Mouse (Mus musculus): Measurements from ENCODE around the gene Mnt. TPM values are rescaled to one million over a fixed set of nuclear protein-coding genes. Genes with fewer than 3 reads are reported as not detected.
"Not testable (repeated sequence)": the region's sequence is repeated elsewhere in the genome, so short reads cannot be mapped to it uniquely, and the experiment has no call there.

The Mnt gene
- polyA plus RNA-seq (2012; rRNA removed): 7.9 and 14.8 TPM in 2 replicates

DNA sequence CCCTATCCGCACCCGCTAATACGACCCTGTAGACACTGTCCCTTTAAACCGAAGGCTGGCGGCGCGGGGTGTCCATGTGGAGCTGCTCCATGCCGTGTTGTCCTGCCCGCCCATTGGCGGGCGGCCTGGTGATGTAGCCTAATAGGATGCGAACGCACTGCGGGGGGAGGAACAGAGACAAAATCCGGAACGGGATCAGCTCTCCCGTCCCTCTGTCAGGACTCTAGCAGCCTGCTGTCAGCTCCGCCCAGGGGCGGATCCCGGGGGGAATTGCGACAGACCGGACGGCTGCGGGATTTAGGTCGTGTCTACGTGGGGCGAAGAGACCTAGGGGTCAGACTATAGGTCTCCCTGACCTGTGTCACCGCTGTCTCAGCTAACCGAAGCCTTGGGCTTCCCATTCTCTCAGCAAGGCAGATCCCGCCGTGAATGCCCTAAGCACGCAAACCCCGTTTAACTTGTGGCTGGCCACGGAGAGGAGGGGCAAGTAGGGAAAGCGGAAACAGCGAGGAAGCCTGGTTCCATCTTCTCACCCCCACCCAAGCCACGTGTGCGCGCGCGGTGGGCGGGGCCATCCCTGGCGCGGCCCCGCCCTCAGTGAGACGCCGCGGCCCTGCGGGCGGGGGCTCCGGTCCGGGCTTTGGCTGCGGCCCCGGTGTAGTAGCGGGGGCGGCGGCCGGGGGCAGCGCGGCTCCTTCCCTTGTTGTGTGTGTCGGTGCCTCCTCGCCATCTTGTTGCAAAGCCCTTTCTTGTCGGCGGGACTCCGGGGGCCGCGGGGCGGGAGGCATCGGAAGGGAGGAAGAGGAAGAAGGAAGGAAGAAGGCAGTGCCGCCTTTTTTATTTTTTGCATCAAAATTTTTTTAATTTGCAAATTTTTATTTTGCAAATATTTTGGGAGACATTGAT, at the start of gene Mnt:
Gene Mnt (plus strand): TSS at position 665 of the 906 bp plus-strand sequence.
- DNase-seq (ENCODE audit: low spot score): peak; percentile 97

DNA sequence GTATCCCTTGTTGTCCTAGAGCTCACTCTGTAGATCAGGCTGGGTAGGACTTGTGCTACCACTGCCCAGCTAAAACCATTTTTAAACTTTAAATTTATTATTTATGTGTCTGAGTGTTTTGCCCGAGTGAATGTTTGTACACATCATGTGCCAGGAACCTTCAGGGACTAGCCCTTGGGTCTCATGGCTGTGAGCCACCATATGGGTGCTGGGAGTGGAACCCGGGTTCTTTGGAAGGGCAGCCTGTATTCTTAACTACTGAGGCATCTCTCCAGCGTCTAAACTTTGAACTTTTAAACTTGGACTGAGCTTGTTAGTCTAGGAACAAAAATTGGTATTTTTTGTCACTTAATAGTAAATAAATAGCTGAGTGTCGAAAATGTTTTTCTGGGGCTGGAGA, 37.8 kb upstream of the Mnt start:
- DNase-seq (ENCODE audit: low spot score): no peak

DNA sequence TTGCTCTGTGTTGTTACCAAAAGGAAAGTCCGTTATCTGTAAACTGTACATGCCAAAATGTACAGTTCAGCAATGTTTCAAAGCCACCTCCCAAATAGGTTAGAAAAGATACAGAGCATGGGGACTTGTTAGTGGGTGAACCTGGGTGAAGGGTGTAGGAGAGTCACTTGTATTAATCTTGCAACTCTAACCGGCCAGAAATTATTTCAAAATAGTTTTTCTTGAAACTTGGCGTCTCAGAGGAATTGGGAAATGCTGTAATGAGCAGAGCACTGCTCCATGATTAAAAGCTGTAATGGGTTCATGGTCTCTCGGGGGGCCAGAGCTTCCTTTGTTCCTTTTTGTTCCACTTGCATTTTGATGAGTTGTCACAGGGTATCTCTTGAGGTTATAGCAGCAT, 30.1 kb upstream of the Mnt start:
- no peak for DNase-seq (ENCODE audit: low spot score)

DNA sequence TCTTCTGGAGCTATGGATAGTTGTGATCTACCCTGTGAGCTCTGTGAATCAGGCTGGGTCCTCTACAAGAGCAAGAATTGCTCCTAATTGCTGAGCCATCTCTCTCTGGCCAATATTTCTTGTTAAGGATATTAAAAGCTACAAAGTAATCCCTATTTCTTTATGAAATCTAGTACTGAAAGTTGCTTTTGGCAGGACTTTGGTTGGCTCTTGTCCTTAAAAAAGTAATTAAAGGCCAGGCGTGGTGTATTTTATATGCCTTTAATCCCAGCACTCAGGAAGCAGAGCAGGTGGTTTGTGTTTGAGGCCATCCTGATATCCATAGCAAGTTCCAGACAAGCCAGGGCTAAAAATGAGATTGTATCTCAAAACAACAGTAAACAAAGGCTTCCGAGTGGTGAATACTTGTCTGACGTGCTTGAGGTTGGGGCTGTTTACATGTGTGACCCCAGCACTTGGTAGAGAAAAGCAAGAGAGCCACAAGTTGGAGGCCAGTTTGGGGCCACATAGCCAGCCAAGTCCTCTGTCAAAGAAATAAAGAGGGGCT, 26.6 kb upstream of the Mnt start:
- no peak for DNase-seq (ENCODE audit: low spot score)

DNA sequence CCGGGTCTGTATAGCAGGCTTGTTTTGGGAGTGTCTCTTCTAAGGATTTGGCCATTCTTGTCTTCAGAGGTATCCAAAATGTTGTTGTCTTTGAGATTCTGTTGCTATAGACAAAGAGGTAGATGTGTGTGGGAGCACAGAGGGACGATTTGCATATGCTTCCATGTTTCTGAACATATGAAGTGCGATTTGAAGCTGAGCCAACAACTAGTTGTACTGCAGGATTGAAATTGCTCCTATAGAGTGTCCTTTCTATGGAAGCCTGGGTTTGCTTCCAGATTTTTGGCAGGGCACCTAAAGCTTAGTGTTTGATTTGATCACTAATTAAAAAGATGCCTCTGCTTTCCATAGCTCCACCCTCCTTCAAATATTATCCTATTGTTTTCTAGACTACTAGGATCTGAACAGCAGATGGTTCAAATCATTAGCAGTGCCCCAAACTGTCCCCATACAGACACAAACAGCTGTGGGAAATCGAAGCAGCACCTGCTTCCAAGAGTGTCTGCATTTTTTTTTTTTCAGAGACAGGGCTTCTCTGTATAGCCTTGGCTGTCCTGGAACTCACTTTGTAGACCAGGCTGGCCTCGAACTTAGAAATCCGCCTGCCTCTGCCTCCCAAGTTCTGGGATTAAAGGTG, 23.4 kb upstream of the Mnt start:
- no peak for DNase-seq (ENCODE audit: low spot score)

DNA sequence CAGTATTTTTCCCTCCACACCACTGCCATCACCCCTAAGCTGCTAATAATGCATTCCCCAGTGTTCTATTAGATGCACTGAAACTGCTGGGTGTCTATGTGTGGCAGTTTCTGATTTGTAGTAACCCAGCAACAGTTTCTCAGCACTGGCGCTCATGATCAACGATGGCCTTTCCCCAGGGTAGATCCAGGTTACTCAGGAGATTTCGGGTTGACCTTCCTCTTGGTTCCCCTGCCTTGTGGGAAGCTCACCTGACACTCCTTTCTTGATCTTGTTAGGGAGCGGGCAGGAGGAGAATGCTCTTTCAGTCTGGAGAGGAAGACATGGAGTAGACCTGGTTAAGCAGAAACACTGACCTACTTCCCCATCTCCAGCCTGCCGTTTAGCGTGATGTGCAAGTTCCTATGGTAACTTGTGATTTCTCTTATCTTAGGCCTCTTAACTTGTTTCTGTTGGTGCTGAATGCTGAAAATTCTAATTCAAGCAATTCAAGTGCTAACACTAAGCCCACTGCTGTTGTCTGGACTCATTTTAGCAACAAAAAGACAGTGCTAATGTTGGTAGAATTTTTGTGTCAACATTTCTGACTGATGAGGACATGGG, 22.4 kb upstream of the Mnt start:
- no peak for DNase-seq (ENCODE audit: low spot score)

DNA sequence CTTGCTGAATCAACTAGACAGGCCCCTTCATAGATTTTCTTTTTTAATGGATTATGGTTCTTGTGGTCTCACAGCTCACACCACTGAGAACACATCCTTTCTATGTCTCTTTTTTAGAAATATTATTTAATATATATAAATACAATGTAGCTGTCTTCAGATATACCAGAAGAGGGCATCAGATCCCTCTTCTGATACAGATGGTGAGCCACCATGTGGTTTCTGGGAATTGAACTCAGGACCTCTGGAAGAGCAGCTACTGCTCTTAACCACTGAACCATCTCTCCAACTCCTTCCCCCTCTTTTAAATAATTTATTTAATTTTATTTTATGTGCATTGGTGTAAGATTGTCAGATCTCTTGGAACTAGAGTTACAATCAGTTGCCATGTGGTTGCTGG, 20.6 kb upstream of the Mnt start:
- no peak for DNase-seq (ENCODE audit: low spot score)

DNA sequence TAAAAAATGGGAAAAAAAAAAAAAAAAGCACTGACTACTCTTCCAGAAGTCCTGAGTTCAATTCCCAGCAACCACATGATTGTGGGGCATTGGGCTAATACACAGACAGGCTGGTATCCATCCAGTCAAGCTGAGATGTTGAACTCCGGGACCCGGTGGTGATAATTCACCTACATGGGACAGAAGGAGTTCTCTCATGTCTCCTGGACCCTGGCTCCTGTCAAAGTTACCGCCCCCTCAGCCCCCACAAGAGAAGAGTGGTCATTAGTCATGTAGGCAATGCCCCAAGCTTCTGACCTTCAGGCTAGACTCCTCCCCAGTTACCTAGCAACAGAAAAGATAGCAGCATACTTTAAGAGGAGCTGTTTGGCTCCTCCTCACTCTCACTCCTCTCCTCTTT, 19.7 kb upstream of the Mnt start:
- DNase-seq (ENCODE audit: low spot score): not testable (repeated sequence)

DNA sequence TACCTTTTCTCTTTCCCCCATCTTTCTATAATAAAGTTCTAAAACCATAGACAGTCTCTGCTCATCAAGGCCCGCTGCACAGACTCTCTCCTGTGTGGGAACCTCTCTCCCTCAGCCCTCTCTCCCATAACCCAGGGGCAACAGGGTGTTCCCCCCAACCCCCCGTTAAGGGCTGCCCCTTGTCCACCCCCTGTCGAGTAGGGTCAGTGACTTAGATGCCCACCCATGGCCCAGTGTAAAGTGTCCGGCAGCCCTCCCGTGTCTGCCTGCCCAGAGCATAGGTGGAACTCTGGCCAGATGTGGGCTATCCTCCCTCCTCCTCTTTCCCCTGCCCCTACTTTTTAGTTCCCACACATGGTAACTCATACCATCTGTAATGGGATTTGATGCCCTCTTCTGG, 19.2 kb upstream of the Mnt start:
- no peak for DNase-seq (ENCODE audit: low spot score)

DNA sequence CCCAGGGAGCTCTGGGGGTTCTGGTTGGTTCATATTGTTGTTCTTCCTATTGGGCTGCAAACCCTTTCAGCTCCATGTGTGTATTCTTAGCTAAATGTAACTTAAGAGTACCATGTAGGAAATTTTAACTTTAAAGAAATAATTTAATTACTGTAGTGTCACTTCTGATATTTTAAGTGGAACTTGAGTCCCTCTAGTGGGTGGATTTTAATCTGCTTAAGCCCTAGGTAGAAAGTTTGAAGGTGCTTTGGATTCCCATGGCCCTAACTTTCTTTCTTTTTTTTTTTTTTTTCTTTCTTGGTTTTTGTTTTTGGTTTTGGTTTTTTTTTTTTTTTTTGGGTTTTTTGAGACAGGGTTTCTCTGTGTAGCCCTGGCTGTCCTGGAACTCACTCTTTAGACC, 14.9 kb upstream of the Mnt start:
- no peak for DNase-seq (ENCODE audit: low spot score)

DNA sequence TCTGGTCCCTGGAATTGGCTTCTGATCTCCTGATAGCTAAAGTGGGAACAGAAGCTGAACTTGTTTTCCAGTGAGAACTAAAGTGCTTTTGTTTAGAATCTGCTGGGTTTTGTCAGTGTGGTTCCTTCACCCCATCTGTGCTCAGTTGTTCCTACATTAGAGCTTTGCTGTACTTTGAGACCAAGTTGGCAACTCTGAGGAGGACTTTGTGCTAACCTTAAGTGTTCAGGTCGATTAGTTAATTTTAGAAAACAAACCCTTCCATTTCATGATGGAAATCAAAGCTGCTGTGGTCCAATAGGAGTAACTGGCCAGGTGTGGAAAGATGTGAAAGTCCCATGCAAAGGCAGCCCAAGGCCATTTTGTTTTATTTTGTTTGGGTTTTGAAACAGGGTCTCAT, 9.8 kb upstream of the Mnt start:
- no peak for DNase-seq (ENCODE audit: low spot score)

DNA sequence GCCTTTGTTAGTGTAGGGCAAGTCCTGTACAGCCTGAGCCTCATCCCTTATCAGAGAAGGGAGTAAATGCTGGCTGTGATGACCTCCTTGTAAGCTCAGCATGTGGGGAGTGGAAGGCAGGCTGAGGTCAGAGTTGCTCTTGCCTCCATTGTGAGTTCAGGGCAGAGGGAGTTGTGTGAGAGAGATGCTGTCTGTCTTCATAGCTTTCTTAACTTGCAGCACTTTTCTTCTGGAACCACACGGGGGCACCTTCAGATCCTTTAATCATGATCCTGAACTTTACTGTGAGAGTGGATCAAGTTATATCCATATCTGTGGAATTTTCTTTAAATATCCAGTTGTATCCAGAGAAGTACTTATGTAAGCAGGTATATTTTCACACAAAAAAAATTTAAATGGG, 9.3 kb upstream of the Mnt start:
- no peak for DNase-seq (ENCODE audit: low spot score)

DNA sequence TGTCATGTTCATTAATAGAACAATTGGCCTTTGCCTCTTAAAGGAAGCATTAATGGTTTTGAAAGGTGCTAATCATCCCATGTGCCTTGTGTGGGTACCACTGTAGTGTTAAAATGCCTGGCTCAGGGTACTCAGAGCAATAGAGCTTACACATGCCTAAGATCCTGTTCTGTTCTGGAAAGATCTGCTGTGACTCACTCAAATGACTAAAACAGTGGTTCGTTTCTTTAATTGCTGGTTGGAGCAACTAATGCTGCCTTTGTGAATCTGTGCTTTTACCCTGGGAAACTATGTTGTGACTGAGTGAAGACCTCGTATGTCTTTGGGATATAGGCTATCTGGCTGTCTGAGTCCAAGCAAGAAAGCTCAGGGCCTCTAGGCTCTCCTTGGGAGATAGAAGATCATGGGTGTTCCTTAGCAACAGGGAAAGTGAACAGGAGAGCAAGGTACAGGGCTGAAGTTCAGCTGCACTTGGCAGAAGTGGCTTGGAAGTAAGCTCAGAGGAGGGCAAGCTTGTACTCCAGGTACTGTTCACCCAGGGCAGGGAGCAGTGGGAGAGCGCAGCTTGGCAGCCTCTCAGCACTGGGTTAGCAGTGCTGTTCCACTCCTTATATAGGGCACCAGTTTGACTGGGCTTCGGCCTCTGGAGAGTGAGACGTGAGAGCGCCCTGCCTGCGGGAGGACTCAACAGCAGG, 7.8 kb upstream of the Mnt start:
- DNase-seq (ENCODE audit: low spot score): no peak

DNA sequence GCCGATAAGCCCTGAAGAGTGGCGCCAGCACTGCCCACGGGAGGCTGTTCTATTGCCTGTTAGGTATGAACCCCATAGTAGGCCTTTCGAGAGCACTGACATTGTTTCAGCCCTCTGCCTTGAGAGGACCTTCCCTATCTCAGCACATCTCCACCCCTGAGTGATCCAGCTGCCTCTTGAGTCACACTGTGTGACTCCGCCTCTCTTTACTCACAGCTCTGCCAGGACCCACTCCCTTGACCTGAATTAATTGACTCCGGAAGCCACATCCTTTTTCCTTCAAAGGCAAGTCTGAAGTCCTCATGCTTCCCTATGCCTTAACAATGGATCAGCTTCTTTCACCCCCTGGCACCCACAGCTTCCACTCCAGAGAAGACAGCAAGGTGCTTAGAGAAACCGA, 4.6 kb upstream of the Mnt start:
- DNase-seq (ENCODE audit: low spot score): no peak

DNA sequence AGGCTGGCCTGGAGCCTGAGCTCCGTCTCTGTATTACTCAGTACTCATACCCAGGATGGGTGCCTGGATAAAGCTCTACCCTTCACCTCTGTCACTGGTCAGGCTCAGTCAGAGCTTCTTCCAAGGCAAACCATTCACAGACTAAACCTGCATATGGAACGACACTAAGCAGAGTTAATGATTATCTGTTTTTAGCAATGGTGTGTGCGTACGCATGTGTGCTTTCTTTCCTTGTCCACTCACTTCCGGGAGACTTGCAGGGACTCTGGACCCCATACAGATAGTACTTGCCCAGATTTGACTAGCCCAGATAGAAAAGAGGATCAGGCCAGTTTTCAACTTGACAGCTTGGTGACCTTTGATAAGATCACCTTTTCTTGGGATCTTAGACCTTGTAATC, 4.0 kb upstream of the Mnt start:
- DNase-seq (ENCODE audit: low spot score): no peak

DNA sequence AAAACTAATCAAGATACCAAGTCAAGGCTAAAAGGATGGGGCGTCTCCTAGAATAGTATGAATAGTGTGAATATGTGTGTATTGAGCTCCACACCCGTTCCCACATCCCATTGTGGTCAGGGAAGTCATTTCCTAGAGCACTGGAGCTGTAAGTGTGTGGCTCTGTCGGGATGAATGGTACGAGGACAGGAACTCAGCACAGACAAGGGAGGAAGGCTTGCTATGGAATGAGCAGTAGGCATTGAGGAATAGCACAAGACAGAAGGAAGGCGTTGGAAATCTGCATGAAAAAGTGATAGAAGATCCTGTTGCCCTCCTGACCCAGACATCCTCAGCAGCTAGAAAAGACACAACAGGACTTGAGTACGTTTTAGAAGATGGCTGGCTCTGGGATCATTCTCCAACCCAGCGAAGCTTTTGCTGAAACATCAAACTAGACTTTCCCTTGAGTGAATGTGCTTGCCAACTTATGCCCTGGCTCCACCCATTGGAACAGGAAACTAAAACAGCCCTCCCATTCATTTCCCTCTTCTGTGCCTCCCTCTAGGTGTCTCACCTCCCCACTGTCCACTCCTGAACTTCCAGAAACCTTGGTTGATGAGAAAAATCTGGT, 2.8 kb upstream of the Mnt start:
- no peak for DNase-seq (ENCODE audit: low spot score)

DNA sequence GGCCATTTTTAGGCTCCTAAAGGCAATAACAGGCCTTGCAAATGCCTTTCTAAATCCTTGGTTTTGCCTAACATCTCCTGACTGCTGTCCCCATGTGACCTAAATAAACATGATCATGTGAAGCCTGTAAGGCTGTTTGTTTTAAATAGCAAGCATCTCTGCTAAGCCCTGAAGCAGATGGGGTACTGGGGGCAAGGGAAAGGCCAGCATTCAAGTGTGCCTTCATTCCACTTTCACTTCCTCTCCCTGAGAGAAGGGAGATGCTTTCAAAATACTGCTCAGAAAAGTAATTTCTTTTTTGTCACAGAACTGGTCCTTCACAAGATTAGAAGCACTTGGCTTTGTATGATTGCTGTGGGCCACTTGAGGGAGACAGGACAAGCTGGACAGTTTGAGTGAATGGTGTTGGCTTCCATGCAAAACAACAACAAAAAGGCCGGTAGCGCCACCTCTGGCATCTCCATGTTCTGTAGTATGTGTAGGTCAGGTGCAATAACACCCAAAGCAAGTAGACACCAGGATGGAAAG, 2.3 kb upstream of the Mnt start:
- DNase-seq (ENCODE audit: low spot score): no peak

DNA sequence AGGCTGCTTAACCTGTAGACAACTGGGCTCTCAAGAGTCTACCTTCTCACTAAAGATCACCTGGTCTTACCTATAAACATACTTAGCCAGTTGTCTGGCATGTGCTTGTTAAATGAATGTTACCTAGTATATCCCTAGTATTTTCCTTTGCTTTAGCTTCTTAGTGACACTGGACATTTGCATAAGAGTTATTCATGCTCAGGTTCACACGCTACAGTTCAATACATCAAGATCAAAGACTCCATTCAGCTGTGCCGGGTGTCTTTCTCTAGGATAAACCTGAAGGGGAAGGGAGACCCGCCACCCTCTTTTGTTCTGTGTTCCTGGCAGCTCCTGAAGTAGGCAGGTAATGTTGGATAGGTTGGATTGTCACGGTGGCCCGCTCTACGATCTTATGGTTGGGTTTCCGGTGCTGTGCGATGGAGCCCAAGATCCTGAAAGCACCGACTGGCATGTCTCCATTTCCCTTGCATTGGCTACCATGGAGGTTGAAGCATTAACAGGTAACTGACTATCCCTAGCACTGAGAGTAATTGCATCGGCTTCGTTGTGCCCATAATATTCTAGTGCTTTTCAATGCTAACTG, 1.7 kb upstream of the Mnt start:
- no peak for DNase-seq (ENCODE audit: low spot score)

DNA sequence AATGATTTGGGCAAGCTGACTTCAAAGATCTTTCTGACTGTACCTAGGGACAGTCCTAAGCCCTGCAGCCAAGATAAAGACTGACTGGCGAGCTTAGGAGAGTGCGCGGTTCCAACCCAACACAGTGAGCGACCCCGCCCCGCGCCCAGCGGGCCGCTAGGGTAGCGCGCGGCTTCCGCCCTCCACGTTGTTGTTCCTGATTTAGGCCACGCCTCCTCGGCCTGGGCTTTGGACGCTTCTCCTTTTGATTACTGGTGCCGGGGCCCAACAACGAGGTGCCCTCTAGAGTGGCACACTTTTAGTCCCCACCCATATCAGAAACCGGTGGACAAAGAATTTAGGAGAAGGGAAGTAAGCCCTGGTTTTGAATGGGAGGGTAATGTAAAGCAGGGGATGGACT, 908 bp upstream of the Mnt start:
- DNase-seq (ENCODE audit: low spot score): peak; percentile 72

DNA sequence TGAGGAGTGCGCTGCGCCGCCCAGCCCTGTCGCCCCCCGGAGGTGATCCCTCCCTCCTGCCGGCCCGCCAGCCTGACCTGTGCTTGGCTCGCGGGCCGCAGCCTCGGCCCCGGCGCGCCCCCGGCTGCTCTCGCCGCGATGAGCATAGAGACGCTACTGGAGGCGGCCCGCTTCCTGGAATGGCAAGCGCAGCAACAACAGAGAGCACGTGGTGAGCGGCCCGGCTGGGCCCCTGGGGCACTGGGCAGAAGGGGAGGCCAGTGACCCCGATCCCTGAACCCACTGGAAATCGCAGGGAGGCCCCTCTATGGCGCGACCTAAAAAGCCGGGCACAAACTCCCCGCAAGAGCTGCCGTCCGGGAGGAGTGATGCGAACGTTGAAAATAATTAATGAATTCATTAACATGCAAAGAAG, 478 bp downstream of the Mnt start:
- peak; percentile 60 for DNase-seq (ENCODE audit: low spot score)
